Mouse (Mus musculus) spleen, adult 18-20 months (tissue): ENCODE data around the gene Gm6583.
A peak's percentile ranks its signal among the peaks of the same experiment; 100 is the strongest.

Experiments used
- DNase-seq, 2 experiments: peaks; one replicate each; pipeline ENCODE4 v3.0.0; 2022; ENCODE audit warnings: mixed read lengths in 2 of 2

The Gm6583 gene

DNA sequence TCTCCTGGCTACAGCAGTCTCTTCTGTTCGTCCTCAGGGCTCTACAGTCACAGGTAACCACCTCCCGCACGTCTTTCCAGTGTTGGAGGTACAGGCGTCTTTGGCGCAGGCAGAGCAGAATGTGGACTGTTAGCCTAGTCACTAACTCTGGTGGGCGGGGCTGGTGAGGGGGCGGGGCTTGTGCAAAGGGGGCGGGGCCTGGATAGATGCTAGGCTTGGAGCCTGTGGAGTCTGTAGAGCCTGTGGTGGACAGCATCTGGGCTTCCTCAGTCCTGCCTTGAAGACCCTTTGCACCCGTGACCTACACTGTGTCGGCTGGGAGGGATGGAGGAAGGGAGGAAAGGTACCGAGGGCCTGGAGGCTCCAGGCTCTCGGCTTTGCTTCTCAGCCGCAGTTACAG is at the start of gene Gm6583:
Gm6583 (minus strand) TSS at position 124 of the 400 bp plus-strand sequence.
- DNase-seq, result no peak

DNA sequence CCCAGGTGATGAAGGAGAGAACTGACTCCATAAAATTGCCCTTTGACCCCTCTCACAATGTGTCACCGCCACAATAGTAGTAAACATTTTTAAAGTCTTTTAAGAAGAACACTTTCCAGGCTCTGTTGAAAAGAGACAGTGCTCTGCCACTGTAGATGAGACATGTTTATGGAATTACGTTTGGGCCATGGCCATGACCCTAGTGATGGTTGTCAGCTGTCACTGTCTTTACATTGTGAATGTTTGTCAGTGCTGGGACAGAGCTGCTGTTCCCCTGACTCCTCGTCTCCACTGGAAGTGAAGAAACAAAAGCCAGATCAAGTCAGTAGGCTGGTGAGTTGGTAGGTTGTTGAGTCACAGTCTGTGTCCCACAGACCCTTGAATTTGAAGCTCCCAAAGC is 46.6 kb upstream of the Gm6583 start:
- DNase-seq, result no peak

DNA sequence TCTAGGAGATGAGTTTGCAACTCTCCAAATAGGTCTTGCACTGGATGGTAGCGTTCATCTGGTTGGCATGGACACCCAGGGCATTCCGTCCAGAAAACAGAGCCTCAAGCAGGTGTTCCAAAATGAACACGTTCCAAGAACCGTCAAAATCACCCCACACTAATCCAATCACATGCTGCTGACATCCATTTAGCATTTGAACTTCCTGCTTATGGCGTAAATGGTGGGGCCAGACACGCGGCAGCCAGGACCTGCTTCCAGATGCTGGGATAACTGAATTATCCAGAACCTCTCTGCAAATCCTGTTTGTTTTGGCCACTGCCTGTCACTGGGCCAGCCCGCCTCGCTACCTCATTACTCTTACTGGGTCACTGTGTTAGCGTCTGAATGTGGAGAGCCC is 43.5 kb upstream of the Gm6583 start:
- no peak for DNase-seq

DNA sequence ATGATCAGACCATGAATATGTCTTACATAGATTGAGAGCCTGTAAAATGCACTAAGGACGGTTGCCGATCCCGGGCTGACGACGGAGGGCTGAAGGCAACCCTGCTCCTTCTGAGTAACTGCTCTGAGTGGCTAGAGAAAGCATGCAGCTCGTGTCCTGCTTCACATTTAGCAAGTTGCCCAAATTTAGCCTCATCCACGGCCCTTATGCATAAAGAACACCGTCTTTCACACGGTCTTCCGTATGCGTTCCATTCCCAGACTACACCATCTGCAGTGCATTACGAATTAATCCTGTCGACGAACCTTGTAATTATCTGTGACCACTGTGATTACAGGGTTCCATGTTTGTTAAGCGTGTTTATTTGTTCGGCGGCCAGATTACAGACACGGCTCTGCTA is 40.2 kb upstream of the Gm6583 start:
- DNase-seq, result no peak

DNA sequence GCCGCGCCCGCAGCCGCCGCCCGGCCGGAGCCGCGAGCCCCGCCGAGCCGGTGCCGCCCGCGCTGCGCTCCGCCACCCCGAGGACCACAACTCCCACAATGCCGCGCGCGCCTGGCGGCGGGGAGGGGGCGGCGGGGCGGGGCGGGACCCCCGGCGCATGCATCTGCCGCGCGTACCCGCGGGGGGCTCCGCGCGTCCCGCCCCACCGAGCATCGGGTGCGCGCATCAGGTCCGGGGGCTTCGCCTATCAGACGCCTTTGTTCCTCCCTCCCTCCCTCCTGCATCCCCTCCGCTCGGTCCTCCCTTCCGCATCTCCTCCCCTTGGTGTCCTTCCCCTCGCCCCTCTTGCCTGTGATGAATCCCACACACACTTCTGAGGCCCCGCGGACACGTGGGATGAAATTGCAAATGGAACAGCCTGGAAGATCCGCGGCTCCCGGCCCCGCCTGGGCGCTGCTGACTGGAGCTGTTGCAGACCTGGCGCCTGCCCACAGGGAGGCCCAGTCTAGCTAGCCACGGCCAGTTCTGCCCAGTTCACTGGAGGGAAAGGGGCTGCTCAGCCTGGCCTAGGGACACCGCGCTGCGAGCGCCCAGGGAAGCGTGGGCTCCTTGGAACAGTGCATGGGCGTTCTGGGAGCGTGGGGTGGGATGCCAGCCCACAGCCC is 39.1 kb upstream of the Gm6583 start, which contains the start of gene Asphd2:
Asphd2 (minus strand) TSS at position 88 of the 665 bp plus-strand sequence.
- no peak for DNase-seq

DNA sequence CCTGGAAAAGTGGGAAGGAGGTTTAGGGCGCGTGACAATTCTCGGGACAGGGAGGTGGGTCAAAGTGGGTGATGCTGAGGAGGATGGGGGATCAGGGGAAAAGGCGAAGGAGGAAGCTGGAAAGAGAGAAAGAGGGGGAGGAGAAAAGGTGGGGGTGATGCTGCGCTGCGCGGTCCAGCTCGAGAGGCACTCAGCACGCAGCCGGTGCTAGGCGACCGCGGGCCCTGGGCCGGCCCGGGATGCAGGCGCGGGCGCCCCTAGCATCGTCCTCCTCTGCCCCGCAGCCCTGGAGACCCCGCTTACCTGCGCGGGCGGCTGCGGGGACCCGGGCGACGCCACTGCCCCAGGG is 38.6 kb upstream of the Gm6583 start:
- no peak for DNase-seq

DNA sequence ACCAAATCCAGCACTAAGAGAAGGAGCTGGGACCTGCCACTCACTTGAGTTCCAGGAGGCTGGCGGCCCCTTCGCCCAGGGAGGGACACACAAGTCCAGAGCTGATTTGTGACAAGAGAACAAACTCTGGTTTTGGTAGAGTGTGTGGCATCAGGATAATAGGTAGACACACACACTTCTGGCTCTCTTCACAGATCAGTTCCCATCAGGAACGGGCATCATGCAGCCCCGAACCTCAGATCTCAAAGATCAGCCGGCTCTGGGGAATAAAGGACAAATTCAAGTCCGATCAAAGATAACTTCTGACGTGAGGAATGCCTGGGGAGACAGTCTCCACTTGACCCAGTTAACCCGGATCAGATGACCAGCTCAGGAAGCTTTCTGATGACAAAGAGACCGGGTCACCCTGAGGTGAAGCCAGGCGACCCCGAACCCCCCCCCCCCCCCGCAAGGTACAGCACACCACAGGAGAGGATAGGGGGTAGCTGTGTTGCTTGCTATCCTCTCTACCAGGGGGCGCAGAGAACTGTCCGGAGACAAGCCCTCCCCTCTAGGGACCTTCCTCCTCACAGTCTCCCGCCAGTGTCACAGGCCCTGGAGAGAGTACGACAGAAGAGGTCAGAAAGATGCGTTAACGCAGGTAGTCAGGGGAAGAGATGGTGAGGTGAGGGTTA is 38.0 kb upstream of the Gm6583 start:
- DNase-seq, result no peak

DNA sequence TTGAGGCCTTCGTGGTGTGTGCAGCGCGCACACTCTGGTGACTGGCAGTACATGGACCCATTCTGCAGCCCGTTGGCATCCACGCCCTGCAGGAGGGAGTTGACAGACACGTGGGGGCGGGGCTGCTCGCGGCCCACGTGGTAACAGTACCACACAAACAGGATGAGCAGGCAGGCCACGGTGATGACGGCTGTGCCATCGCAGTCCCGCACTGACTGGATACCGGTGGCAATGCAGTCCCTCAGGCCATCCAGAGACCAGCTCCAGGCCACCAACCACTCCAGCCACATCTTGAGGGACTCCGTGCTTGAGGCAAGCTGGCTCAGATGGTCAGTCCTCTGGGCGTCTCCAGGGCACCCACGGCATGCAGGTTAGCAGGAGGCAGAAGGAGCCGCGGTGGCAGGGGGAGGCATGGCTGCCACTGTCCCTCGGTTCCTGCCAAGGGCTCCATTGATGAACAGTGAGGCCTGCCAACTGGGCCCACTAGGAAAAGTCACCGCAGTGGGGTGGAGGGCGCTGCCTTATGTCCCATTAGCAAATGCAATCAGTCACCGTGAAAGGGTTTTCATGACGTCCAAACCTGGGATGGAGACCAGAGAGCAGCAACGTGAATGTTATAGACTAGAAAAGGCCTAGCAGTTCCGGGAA is 36.0 kb upstream of the Gm6583 start:
- DNase-seq, result no peak

DNA sequence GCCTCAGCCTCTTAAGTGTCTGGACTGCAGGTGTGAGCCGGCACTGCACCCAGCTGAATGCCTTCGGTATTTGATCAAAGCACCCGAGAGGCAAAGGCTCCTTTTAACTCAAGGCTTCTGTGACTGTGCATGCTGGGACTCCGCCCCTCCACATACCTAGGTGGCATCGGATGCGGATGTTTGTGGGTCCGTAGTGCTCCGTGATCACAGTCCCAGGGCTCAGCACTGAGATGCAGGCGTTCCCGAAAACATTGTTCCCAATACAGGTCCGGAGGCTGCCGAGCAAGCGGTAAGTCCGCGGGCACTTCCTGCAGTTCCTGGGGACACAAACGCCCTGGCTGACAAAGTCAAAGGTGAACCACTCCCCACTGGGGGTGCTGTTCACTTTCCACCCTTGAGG is 35.2 kb upstream of the Gm6583 start:
- DNase-seq, result no peak

DNA sequence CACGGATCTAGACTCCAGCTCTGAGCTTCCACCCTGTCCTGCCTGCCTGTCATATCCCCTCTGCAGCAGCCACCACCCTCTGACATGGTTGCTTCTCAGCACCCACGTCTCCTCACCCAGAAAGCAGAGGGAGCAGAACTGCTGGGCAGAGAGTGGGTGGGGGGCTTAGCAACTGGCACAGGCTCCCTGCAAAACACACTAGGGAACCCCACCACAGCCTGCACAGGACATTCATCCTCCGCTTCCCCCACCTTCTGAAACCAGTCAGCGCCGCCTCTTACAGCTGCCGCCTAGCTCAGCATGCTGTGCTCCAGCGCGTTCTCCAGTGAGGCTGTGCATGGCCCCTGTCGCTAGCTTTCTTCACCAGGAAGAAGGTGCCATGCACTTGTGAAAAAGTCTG is 33.5 kb upstream of the Gm6583 start:
- no peak for DNase-seq

DNA sequence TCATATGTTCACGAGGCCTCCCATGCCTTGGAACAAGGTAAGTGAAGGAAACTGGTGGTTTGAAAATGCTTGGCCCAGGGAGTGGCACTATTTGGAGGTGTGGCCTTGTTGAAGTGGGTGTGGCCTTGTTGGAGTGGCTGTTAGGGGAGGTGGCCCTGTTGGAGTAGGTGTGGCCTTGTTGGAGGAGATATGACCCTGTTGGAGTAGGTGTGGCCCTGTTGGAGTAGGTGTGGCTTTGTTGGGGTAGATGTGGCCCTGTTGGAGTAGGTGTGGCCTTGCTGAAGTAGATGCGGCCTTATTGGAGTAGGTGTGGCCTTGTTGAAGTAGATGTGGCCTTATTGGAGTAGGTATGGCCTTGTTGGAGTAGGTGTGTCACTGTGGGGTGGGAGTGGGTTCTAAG is 30.1 kb upstream of the Gm6583 start:
- DNase-seq, result no peak

DNA sequence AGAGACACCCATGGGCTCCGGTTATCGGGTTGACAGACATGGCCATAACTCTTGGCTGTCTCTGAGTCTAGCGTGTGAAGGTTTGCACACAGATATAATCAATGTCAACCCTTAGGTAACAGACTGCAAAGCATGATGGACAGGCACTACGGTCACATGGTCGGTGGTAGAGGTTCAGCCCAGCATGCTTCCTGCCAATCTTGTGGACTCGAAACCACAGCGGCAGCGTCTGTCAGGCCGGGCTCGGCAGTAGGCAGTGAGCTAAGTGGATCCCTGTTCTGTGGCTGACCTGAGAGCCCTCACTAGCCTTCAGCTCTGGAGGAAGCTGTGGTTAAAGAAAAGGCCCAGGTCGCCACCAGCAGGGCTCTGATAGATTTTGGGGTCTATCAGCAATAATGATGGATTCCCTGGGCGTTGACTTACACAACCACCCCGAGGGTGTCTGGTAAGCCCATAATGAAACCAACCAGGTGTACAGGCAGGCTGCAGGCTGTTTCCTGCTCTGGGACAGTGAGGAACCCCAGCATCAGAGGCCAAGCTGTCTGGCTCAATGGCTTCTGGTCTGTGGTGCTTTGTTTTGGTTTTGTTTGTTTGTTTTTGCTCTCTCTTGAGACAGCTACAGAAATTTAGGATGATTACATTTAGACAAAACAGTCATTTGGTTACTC is 29.1 kb upstream of the Gm6583 start:
- peak; percentile 31 to 33 for DNase-seq

DNA sequence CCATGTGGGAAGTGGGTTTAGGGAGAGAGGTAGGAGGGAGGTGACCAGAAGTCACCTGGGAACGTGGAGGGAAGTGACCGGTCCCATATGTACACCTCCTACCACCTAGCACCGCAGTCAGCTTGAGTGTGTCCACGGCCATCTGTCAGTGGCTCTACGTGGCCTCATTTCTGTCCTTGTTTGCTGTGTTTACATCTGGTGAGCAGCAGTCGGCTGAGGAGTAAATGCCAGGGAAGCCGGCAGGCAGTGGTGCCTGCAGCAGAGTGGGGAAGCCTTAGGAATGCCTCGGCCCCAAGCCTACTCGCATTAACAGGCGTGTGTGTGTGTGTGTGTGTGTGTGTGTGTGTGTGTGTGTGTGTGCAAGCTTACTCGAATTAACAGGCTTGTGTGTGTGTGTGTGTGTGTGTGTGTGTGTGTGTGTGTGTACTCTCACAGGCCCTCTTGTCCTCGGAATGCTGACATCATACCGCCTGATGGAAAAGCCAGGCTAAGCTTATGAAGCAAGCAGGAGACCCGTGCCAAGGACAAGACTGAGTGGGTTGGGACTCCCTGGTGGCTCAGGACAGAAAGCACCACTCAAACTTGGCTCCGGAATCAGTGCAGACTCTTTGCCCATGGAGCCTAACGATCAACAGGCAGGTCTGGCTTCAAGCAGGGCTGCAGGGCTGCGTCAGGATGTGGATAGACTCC is 27.0 kb upstream of the Gm6583 start:
- no peak for DNase-seq

DNA sequence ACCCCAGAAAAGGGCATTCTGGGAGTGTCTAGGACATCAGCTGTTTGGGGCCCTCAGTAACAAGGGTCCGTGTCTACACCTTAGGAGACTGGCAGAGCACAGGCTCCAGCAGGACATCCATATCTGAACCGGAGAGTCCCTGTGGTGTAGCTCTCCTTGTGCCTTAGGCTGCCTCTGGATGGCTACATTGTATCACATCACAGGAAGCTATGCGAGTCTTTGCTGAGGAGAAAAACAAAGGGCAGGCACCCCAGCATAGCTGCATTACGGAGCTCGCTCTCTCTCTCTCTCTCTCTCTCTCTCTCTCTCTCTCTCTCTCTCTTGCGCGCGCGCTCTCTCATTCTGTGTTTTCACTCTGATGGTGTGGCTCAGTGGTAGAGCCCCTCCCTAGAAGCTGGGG is 26.2 kb upstream of the Gm6583 start:
- no peak for DNase-seq

DNA sequence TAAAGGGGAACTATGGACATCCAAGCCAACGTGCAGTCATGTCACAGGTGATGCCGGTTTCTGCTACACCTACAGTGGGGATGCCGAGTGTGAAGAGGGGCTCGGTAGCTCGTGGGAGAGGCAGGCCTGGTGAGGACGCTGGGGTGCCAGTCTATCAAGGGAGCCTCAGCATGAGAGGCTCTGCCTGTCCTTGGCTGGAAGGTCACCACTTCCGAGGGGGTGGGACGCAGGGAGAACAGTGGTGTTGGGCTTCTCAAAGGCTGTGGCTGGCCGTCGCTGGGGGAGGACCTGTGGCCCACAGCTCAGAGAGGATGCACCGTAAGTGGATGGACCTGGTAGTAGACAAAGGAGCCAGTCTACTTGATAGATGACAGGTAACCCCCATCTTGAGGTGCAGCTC is 25.3 kb upstream of the Gm6583 start:
- DNase-seq, result no peak

DNA sequence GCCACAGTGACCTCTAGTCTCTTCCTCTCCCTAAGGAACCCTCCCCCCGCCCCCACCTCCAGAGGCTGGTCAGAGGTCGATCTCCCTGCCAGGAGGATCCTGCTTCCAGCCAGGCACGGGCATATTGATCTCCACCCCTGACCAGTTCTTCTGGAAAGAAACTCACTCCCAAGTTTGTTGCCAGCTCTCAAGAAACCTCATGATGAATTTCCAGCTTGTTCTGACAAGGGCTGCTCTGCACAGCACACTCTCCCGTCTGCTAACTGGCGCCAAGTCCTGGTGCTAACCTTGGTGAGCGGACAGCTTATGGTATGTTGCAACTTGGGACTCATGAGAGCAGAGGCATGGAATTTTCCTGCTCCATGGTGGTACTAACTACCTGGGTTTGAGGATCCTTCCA is 22.9 kb upstream of the Gm6583 start:
- no peak for DNase-seq

DNA sequence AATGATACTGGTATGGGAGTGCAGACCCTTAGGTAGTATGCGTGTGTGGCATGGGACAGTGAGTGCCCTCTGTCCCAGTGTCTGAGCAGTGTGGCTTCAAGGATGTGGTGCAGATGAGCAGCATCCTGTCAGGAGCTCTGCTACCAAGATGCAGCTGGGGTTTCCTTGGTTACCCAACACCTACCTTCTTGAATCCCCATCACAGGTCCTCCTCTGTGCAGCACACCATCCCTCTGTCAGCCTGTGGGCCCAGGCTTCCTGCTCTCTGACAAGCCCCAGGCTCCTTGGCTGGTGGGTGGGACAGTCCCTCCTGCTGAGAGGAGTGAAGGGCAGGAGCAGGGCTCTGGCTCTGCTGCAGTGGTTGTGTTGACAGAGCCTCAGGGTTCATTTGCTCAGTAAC is 21.5 kb upstream of the Gm6583 start:
- DNase-seq, result no peak

DNA sequence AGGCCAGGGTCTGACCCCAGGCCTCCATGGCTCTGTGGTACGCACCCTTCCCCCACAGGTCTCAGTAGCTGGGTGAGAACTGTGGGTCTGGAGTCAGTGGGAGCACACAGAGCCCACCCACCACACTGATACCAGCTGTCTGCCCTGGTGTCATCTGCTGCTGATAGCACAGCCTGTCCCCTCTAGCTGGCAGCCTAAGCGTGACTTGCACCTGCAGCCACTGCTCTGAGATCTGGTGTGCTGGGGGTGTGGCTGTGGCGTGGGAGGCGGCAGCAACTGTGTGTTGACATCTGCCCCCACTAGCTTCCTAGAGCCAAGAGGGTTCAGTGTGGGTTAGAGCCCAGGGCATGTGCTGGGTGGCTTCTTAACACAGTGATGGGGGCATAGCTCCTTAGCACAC is 20.3 kb upstream of the Gm6583 start:
- no peak for DNase-seq

DNA sequence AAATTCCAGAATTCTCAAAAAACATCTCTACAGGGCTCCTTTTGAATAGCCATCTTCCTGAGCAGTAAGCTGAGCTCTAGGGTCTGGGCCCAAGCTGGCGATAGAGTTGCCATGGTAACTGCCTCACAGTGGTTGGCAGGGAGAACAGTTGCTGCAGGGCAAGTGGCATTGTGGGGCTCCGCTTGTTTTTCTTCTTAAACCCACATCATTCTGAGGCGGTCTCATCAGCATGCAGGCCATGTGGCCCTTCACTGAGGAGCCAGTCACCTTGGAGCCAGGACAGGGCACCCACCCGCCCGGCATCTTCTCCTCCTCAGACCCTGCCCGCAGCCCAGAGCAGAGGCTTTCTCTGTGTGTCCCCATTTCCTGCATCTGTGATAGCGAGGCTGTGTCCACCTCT is 16.1 kb upstream of the Gm6583 start:
- no peak for DNase-seq

DNA sequence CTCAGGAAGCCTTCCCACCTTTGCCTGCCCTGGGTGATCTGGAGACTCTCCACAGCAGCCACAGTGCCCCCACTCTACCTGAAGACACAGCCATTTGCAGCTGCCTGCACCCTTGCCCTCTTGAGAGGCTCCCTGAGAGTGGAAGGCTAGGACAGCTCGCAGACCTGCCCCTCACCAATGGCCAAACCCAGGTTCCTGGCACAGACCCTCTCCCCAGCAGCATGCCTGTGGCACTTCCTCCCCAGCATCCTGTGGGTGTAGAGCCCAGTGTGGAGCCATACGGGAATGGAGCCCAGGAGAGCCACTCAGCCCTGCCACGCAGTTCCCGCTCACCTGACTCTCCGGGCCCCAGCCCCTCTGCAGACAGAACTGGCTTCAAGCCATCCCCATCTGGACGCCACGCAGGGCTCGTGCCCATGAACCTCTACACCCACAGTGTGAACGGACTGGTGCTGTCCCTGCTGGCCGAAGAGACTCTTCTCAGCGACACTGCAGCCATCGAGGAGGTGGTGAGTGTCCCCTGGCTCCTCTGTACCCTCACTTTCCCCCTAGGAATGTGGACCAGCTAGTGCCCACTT is 14.5 kb upstream of the Gm6583 start:
- no peak for DNase-seq

DNA sequence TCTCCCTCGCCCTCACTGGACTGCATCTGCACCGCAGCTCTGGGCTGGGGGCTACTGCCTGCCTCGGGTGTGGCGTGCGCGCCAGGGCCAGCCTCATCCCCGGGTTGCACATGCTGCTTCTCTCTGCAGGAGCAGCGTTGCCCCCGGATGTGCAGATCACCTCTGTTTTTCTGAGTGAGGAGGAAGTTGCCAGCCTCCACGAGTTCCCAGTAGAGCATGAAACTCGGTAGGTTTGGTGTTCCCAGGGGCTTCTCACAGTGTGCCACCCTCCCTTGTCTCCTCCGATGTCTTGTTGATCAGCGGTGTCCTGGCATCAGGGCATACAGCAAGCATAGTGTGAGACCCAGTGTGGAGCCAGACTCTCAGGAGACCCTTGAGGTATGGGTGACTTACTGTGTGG is 13.5 kb upstream of the Gm6583 start:
- peak; percentile 16 to 26 for DNase-seq

DNA sequence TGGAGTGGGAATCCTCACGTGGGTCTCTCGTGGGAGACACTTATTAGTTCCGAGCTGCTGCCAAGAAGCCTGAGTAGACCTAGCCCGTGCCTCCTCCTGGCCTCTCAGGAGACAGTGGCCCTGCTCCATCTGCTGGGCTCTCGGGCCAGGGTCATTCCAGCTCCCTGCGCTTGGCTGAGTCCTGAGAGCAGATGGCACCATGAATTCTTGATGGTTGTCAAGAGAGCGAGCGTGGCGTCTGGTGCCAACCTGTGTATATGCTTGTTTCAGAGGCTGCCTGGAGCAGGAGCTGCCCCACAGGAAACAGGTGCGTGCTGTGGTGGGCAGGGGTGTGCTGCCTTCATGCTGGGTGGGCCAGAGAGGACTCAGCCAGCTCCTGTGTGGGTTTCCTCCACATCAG is 12.8 kb upstream of the Gm6583 start:
- DNase-seq, result no peak

DNA sequence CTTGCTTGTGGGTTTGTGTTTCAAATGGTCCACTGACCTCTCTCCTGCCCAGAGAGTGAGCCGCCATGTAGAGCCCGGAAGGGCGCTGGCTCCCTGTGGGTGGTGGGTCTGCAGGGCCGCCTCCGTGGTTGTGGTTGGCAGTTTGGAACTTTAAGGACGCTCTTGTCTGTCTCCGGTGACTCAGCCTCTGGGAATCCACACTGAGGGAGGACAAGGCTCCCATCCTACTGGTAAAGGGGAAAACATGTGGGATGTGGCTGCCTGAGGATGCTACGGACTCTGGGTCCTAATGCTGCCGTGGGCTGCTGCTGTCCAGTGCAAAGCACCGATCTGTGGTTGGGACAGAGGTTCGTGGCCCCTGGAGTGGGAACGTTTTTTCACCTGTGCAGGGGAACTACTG is 12.1 kb upstream of the Gm6583 start:
- DNase-seq, result no peak
